Mouse (Mus musculus) olfactory bulb, adult 2 months (tissue): Measurements from ENCODE around the gene 1810046K07Rik.

Experiments
- CTCF ChIP-seq: fragments of 200-500 bp; IDR thresholded peaks from 2 replicates; pipeline ENCODE4 v1.5.1; 2012; ENCODE audit warnings: low read depth, mild to moderate bottlenecking, low read length, moderate library complexity; ENCODE audit not compliant: insufficient read depth
- POLR2A ChIP-seq: fragments of 200-500 bp; IDR thresholded peaks from 2 replicates; pipeline ENCODE4 v1.6.1; 2012; ENCODE audit warnings: mild to moderate bottlenecking, low read depth, low read length, moderate library complexity; ENCODE audit not compliant: insufficient read depth

DNA sequence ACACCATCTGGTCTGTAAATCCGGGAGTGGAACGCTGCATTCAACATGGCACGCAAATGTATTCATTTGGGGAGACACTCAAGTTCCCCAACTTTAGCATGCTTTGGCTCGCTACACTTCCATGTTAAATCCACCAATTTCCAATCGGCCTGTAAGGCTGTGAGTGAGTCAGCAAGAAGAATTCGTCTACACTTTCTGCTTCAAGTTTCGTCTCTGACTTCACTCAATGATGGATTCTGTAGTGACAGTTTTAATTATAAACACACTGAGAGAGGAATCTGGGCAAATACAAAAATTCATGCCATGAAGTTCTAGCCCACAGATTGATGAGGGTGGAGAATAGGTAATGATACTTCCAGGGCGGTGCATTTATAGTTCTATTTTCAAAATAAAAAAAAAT lies 35.2 kb downstream of the 1810046K07Rik start:
- no peak for TF ChIP-seq POLR2A
- TF ChIP-seq CTCF = no peak
